Mouse (Mus musculus) intestine, postnatal 0 days (tissue): ENCODE measurements around the gene Prss57. TPM values are rescaled to one million over a fixed set of nuclear protein-coding genes. Genes with fewer than 3 reads are reported as not detected.

ENCODE experiments used
- ATAC-seq: fragments of 200-750 bp; cut with Nextera tagmentation; 2 replicates; pipeline ENCODE4 v1.8.0; 2017; ENCODE audit warnings: mild to moderate bottlenecking, moderate TSS enrichment, moderate library complexity
- H3K27ac ChIP-seq: fragments of 300-500 bp; sonication (generic); 2 replicates; pipeline ENCODE4 v1.5.1; 2014; ENCODE audit warnings: mild to moderate bottlenecking, low read depth, low read length, moderate library complexity
- H3K27me3 ChIP-seq: fragments of 300-500 bp; sonication (generic); replicated peaks from 2 replicates; pipeline ENCODE4 v1.6.1; 2014; ENCODE audit warnings: low read length, mixed read lengths; ENCODE audit not compliant: control insufficient read depth, insufficient read depth
- H3K36me3 ChIP-seq: fragments of 300-500 bp; sonication (generic); 2 replicates; pipeline ENCODE4 v1.6.1; 2014; ENCODE audit warnings: mild to moderate bottlenecking, moderate library complexity; ENCODE audit not compliant: control insufficient read depth, insufficient read depth
- H3K4me1 ChIP-seq: fragments of 300-500 bp; sonication (generic); replicated peaks from 2 replicates; pipeline ENCODE4 v1.6.1; 2014; ENCODE audit warnings: antibody characterized with exemption, low read length, mixed read lengths; ENCODE audit not compliant: control insufficient read depth, insufficient read depth
- H3K4me2 ChIP-seq: fragments of 300-500 bp; sonication (generic); replicated peaks from 2 replicates; pipeline ENCODE4 v1.6.1; 2014; ENCODE audit warnings: low read depth, mild to moderate bottlenecking, moderate library complexity
- H3K4me3 ChIP-seq: fragments of 300-500 bp; sonication (generic); 2 replicates; pipeline ENCODE4 v1.5.1; 2014; ENCODE audit warnings: low read depth, low read length
- H3K9ac ChIP-seq: fragments of 300-500 bp; sonication (generic); 2 replicates; pipeline ENCODE4 v1.6.1; 2014; ENCODE audit warnings: mild to moderate bottlenecking, low read depth, low read length
- H3K9me3 ChIP-seq: fragments of 300-500 bp; sonication (generic); 2 replicates; pipeline ENCODE4 v1.6.1; 2016; ENCODE audit warnings: mixed run types; ENCODE audit not compliant: control insufficient read depth
- CTCF ChIP-seq: sonication (generic); IDR thresholded peaks from 2 replicates; pipeline ENCODE4 v1.5.1; 2016; ENCODE audit warnings: low read depth, mild to moderate bottlenecking, control low read depth, antibody characterized with exemption, moderate library complexity
- WGBS: fragments of 180-500 bp; shearing (Covaris S2); extraction: QIAGEN DNeasy Blood & Tissue Kit; methylation state at CpG from one replicate; pipeline ENCODE4 v1.1.7; 2014; 5-methylcytosine and 5-hydroxymethylcytosine counted together
- polyA plus RNA-seq: library from polyadenylated mRNA; unstranded; fragments of >200 nt; fragmentation: Nextera tagmentation; extraction: Ambion mirVana; gene quantifications from 2 replicates; pipeline ENCODE4 v1.2.1, GENCODE M21; 2015

Gene Prss57
- polyA plus RNA-seq, 1 experiment from 2014 or later, result 0.07 TPM

DNA sequence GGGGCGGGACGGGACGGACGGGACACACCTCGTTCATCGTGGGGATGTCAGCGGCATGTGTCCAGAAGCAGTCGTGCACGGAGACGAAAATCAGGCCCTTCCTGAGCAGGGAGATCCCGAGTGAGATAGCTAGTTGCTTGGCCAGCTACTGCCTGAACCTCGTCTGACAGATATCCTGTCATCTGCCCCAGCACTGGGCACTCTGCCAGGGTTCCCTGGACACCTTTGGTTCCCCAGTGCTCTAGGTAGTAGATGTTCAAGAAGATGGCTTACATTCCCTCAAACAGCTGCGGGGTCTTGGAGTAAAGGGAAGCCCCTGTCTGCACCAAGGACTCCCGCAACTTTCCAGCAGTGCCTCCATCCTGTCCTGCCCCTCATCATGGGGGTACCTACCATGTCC is 54.1 kb downstream of the Prss57 start:
- no peaks in the 10 kb centered on the region for H3K27me3 ChIP-seq
- no peak overlapping the region for H3K27ac ChIP-seq
- no peaks in the 10 kb centered on the region for H3K9me3 ChIP-seq
- H3K4me1 ChIP-seq, result no peaks in the 10 kb centered on the region
- no peak for TF ChIP-seq CTCF
- H3K36me3 ChIP-seq, result peaks cover 76% of the 10 kb centered on the region
- no peak overlapping the region for H3K4me3 ChIP-seq
- no peak overlapping the region for H3K9ac ChIP-seq
- H3K4me2 ChIP-seq, result no peak overlapping the region
- WGBS, result 88% methylated on average over 10 of the region's 14 CpGs
- ATAC-seq, result no peak

DNA sequence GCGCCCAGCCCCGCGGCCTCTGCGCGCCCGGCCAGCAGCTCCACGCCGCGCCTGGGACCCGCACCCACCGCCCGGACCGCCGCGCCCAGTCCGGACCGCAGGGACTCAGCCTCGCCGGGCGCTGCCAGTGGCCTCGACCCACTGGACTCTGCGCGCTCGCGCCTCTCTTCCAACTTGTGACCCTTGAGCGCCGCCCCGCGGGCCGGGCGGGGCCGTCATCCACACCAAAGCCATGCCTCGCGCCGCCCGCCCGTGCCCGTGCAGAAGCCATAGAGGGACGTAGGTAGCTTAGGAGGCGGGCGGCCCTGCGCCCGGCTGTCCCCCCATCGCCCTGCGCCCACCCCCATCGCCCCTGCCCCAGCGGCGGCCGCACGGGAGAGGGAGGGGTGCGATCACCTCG is 55.4 kb downstream of the Prss57 start:
- WGBS, result 37% methylated on average over 48 of the region's 52 CpGs
- Histone ChIP-seq H3K4me2 (no peak overlapping the region), H3K27ac (no peak overlapping the region), H3K36me3 (peaks cover 63% of the 10 kb centered on the region), H3K27me3 (no peaks in the 10 kb centered on the region), H3K9ac (no peak overlapping the region), H3K9me3 (no peaks in the 10 kb centered on the region), H3K4me3 (no peak overlapping the region), H3K4me1 (no peaks in the 10 kb centered on the region)
- peak; percentile 33; the same call in 1 of the 2 replicates for TF ChIP-seq CTCF
- no peak for ATAC-seq

DNA sequence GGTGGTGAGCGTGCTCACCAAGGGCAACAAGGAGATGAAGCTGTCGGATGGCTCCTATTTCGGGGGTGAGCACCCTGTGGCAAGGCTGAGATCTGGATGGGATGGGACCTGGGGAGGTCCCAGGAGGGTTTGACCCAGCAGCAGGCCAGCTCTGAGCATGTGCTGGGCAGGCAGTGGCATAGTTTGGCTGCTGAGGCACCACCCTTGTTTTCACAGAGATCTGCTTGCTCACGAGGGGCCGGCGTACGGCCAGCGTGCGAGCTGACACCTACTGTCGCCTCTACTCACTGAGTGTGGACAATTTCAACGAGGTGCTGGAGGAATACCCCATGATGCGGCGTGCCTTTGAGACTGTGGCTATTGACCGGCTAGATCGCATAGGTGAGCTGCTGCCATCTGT is 56.9 kb downstream of the Prss57 start:
- no peak for TF ChIP-seq CTCF
- H3K27ac ChIP-seq, result no peak overlapping the region
- no peak overlapping the region for H3K9ac ChIP-seq
- no peaks in the 10 kb centered on the region for H3K27me3 ChIP-seq
- no peak overlapping the region for H3K4me3 ChIP-seq
- H3K36me3 ChIP-seq, result peaks cover 47% of the 10 kb centered on the region
- ATAC-seq, result no peak
- no peaks in the 10 kb centered on the region for H3K4me1 ChIP-seq
- H3K9me3 ChIP-seq, result no peaks in the 10 kb centered on the region
- WGBS, result 94% methylated on average over 15 of the region's 15 CpGs
- no peak overlapping the region for H3K4me2 ChIP-seq

DNA sequence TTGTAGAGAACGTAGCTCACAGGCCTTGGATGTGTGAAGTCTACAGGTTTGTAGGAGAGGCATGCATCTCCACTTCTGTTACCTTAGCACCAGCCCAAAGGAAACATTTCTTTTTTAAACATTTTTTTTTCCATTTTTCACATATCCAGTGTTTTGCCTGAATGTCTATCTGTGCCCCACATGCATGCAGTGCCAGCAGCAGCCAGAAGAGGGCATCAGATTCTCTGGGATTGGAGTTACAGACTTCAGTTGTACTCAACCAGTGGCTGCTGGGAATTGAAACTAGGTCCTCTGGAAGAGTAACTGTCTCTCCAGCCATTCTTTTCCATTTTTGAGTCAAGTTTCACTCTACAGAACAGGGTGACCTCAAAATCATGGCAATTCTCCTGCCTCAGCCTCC is 58.3 kb downstream of the Prss57 start:
- Histone ChIP-seq H3K27ac (no peak overlapping the region), H3K9ac (no peak overlapping the region), H3K4me1 (no peaks in the 10 kb centered on the region), H3K27me3 (no peaks in the 10 kb centered on the region), H3K4me3 (no peak overlapping the region), H3K4me2 (no peak overlapping the region), H3K9me3 (no peaks in the 10 kb centered on the region), H3K36me3 (peaks cover 34% of the 10 kb centered on the region)
- TF ChIP-seq CTCF, result peak; percentile 65
- WGBS, result 96% methylated on average over 1 of the region's 1 CpGs
- no peak for ATAC-seq

Other genes starting within 250 kb of the Prss57 start
- 15.6 and 16.2 TPM in 2 replicates for gene Mier2, start 235.8 kb downstream of the Prss57 start, polyA plus RNA-seq
- not detected in 2 replicates for gene Theg, start 203.6 kb downstream of the Prss57 start, polyA plus RNA-seq
- 0.05 TPM in 2 replicates for gene C2cd4c, start 176.9 kb downstream of the Prss57 start, polyA plus RNA-seq
- gene Shc2, start 153.0 kb downstream of the Prss57 start, polyA plus RNA-seq, result 1.9 and 2.2 TPM in 2 replicates
- gene Odf3l2, start 145.2 kb downstream of the Prss57 start, polyA plus RNA-seq, result not detected in 2 replicates
- gene Madcam1, start 126.4 kb downstream of the Prss57 start, polyA plus RNA-seq, result 15.6 and 16.9 TPM in 2 replicates
- 47.6 and 48.5 TPM in 2 replicates for gene Tpgs1, start 121.6 kb downstream of the Prss57 start, polyA plus RNA-seq
- gene Cdc34, start 108.8 kb downstream of the Prss57 start, polyA plus RNA-seq, result 88.0 and 89.6 TPM in 2 replicates
- 0.16 and 0.26 TPM in 2 replicates for gene Gzmm, start 101.9 kb downstream of the Prss57 start, polyA plus RNA-seq
- 888 and 937 TPM in 2 replicates for gene Bsg, start 86.5 kb downstream of the Prss57 start, polyA plus RNA-seq
- gene Hcn2, start 74.3 kb downstream of the Prss57 start, polyA plus RNA-seq, result 0.38 and 0.43 TPM in 2 replicates
- 18.7 and 20.1 TPM in 2 replicates for gene Polrmt, start 44.4 kb downstream of the Prss57 start, polyA plus RNA-seq
- gene Fgf22, start 35.9 kb downstream of the Prss57 start, polyA plus RNA-seq, result 0.13 TPM in 1 of 2 replicates, not detected in the other
- 41.2 and 43.5 TPM in 2 replicates for gene Rnf126, start 24.0 kb downstream of the Prss57 start, polyA plus RNA-seq
- 7.3 and 8.9 TPM in 2 replicates for gene Fstl3, start 13.7 kb downstream of the Prss57 start, polyA plus RNA-seq
- 19.9 and 21.1 TPM in 2 replicates for gene Palm, start 2.6 kb upstream of the Prss57 start, polyA plus RNA-seq
- 254 and 255 TPM in 2 replicates for gene Misp, start 30.0 kb upstream of the Prss57 start, polyA plus RNA-seq
- gene Ptbp1, start 63.5 kb upstream of the Prss57 start, polyA plus RNA-seq, result 86.9 and 92.2 TPM in 2 replicates
- gene Prtn3, start 83.5 kb upstream of the Prss57 start, polyA plus RNA-seq, result 1.1 TPM in 2 replicates
- gene Plppr3, start 83.7 kb upstream of the Prss57 start, polyA plus RNA-seq, result 6.2 and 7.2 TPM in 2 replicates
- gene Elane, start 95.3 kb upstream of the Prss57 start, polyA plus RNA-seq, result not detected in 2 replicates
- gene Cfd, start 99.9 kb upstream of the Prss57 start, polyA plus RNA-seq, result not detected in 2 replicates
- gene Med16, start 118.0 kb upstream of the Prss57 start, polyA plus RNA-seq, result 17.0 and 17.8 TPM in 2 replicates
- gene Gm26602, start 119.9 kb upstream of the Prss57 start, polyA plus RNA-seq, result 2.9 and 17.9 TPM in 2 replicates
- gene Kiss1r, start 126.0 kb upstream of the Prss57 start, polyA plus RNA-seq, result 0.21 and 0.47 TPM in 2 replicates
- 62.0 and 62.8 TPM in 2 replicates for gene R3hdm4, start 130.2 kb upstream of the Prss57 start, polyA plus RNA-seq
- 8.7 and 13.2 TPM in 2 replicates for gene Arid3a, start 136.1 kb upstream of the Prss57 start, polyA plus RNA-seq
- 41.9 and 44.0 TPM in 2 replicates for gene Wdr18, start 169.2 kb upstream of the Prss57 start, polyA plus RNA-seq
- gene Grin3b, start 179.8 kb upstream of the Prss57 start, polyA plus RNA-seq, result 0.08 and 0.17 TPM in 2 replicates
- 24.7 and 25.3 TPM in 2 replicates for gene Tmem259, start 193.4 kb upstream of the Prss57 start, polyA plus RNA-seq
- gene Cnn2, start 197.6 kb upstream of the Prss57 start, polyA plus RNA-seq, result 109 and 117 TPM in 2 replicates
- 2.2 and 2.5 TPM in 2 replicates for gene Abca7, start 205.5 kb upstream of the Prss57 start, polyA plus RNA-seq
- gene Arhgap45, start 225.7 kb upstream of the Prss57 start, polyA plus RNA-seq, result 1.2 and 1.3 TPM in 2 replicates
- gene Polr2e, start 248.8 kb upstream of the Prss57 start, polyA plus RNA-seq, result 90.0 and 98.5 TPM in 2 replicates